Mouse (Mus musculus) gastrocnemius, postnatal 25 days (tissue): ENCODE measurements around the gene Zfp131. TPM values are rescaled to one million over a fixed set of nuclear protein-coding genes. Genes with fewer than 3 reads are reported as not detected.
"Not testable (repeated sequence)": the region's sequence is repeated elsewhere in the genome, so short reads cannot be mapped to it uniquely, and the experiment has no call there.

ENCODE experiments used
- DNase-seq: peaks from one replicate; pipeline ENCODE4 v3.0.0; 2022
- long read RNA-seq, 2 experiments: library from polyadenylated mRNA; stranded (forward); transcript quantifications; one replicate each; pipeline ENCODE4 v2.0.0; 2021
- total RNA-seq, 2 experiments: library from RNA; stranded (reverse); gene quantifications; 1 replicate in 1 of 2; 2 replicates in 1 of 2; pipeline ENCODE4 v1.2.3; 2021

Zfp131 gene
- 10 to 100 TPM; 17.4 to 18.4 TPM for total RNA-seq
- long read RNA-seq, experiment 1, partial matches to known transcripts = 1 of 4 reads
- long read RNA-seq, experiment 1, other reads (novel, unspliced or antisense) = 1 of 4 reads
- long read RNA-seq, experiment 2, partial matches to known transcripts = 1 of 5 reads
- long read RNA-seq, experiment 2, other reads (novel, unspliced or antisense) = 3 of 5 reads

DNA sequence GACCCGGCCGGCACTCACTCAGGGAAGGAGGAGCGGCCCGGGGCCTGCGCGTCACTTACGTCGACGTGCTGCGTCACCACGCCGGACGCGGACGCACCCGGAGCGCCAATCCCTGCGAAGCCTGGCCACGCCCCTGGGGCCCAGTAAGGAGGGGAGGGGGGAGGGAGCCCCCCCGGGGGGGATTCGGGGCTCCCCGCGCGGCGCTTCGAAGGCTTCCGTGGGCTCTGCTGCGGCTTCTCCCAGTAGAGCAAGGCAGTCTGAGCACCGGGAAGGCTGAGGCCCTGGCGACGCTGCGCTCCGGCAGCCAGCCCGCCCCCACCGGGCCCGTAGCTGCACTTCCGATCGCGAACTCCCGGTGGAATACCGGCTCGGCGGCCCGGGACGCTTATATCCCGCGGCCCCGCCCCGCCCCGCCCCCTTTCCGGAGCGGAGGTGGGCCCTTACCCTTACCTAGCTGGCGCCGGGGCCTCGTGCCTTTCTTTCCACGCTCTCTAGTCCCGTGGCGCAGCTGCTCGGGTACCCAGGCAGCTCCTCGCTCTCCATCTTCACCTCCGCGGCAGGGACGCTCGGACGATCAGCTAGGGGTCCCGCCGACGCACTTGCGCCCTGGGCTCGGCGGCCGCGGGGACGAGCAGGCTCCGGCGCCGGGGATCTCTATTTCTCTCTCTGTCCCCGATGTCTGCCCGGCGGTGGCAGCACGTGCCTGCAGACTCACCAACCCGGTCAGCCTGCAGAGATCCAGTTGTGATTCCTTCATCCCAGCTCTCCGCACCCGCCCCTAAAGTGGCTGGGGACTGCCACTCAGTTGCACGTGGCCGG, at the start of gene Zfp131:
Gene Zfp131 (minus strand): TSS at position 129 of the 819 bp plus-strand sequence.
- DNase-seq = peak; percentile 95

GRCm38 (mm10) chr13:119839982-119840381, 49.3 kb upstream of the Zfp131 start:
- DNase-seq = not testable (repeated sequence)

GRCm38 (mm10) chr13:119837719-119838337, 47.1 kb upstream of the Zfp131 start:
- DNase-seq = not testable (repeated sequence)

- peak; percentile 6 for DNase-seq
These were observed 45.7 kb upstream of the Zfp131 start for GRCm38 (mm10) chr13:119836324-119836811.

DNA sequence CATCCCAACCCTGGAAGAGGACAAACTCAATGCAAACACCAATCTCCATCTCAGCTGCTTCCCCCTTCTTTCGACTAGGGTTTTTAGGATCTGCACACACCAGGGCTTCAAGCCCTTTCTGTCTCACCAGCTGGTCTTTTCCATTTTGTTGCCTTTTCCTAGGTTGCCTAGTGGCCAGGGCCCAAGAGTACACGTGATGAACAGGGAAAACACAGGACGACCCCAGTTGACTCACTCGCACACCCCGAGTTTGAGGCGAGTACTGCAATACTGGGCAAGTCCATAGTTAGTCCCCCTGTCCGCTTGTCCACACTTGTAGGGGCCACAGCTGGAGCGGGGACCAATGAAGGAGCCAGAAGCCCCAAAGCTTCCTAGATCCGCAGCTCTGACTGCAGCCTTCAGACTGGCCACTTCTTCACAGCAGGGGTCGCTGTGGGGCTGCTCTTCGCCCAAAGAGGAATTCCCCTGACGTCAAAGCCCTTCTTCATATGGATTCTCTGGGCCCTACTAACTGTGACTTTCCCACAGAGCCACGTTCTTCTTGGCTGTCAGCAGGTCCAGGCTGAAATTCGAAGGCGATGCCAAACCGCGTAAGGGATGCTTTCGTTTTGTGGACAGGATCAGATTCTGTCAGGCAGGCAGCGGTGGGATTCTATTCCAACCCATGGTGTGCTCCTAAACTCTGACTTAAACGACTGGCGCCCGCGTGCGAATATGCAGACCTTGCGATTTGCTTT, 44.8 kb upstream of the Zfp131 start, which contains the start of gene D13Ertd608e:
Gene D13Ertd608e (plus strand): TSS at position 687 of the 737 bp plus-strand sequence.
- peak; percentile 7 for DNase-seq

- DNase-seq = not testable (repeated sequence)
These were observed 39.4 kb upstream of the Zfp131 start, which contains the start of gene AF067063 for GRCm38 (mm10) chr13:119830116-119830515. Gene AF067063 (minus strand): TSS chr13:119830216.

DNA sequence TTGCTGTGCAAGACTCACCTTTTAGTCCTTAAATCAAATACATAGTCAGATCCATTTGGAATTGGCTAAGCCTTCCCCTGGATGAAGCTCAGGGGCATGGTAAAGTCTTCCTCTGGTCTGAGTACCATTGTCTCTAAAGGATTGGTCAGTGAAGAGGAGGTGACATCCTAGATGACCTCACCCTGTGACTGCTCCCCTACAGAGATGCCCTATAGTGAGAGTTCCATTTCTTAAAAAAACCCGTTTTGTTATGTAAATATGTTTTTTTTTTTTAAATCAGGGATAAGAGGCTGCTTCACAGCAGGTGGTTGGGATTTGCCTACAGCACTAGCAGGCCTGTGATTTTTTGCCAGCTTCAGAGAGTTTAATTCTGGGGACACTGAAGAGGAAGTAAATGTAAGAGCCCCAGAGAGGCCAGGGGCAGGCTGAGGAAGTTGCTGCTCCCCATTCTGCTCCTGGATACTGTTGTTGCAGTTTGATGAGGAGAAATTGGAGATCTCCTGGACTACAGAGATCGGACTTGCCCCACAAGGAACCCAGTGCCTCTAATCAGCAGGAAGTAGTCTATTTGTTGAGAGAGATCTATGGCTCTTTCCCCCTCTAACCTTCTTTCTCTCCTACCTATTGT, 27.0 kb upstream of the Zfp131 start:
- DNase-seq = no peak

GRCm38 (mm10) chr13:119816798-119817197, 26.1 kb upstream of the Zfp131 start:
- DNase-seq = no peak

DNA sequence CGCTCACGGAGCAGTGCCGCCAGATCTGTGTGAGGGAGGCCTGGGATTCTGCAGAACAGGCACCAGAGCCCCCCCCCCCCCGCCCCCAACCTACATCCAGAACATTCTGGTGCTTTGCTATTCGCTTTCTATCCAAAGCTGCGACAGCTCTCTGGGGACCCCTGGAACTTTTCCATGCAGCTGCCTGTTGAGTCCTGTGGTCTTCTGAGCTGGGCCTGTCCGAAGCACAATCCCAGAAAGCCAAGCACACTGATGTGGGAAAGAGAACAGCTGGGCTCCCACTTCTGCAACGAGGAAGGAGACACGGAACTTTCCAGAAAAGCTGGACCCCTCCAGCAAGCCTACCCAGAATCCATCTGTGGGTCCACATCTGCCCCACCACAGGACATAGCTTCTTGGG, 19.3 kb upstream of the Zfp131 start:
- peak; percentile 22 for DNase-seq

GRCm38 (mm10) chr13:119808937-119809336, 18.2 kb upstream of the Zfp131 start:
- DNase-seq = no peak

DNA sequence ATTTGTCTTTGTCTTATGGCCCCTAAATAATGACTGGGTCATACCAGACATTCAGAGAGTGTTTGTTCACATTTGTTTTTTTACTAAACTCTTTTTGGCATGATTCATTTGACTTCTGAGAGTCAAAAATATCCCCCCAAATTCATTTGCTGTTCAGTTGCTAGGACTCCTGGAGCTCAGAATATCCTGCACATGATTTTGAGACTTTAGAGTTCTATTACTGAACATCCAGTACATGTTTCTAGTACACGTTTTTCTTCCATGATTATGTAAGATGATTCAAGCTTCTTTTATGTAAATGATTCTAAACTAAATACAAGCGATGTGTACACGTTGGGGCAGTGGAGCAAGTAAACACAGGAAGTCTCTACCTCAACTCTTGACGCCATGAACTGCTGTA, 7.0 kb upstream of the Zfp131 start:
- DNase-seq = no peak

- no peak for DNase-seq
These were observed 2.2 kb upstream of the Zfp131 start for GRCm38 (mm10) chr13:119792791-119793404.

- DNase-seq = no peak
These were observed 969 bp upstream of the Zfp131 start for GRCm38 (mm10) chr13:119791580-119792135.

DNA sequence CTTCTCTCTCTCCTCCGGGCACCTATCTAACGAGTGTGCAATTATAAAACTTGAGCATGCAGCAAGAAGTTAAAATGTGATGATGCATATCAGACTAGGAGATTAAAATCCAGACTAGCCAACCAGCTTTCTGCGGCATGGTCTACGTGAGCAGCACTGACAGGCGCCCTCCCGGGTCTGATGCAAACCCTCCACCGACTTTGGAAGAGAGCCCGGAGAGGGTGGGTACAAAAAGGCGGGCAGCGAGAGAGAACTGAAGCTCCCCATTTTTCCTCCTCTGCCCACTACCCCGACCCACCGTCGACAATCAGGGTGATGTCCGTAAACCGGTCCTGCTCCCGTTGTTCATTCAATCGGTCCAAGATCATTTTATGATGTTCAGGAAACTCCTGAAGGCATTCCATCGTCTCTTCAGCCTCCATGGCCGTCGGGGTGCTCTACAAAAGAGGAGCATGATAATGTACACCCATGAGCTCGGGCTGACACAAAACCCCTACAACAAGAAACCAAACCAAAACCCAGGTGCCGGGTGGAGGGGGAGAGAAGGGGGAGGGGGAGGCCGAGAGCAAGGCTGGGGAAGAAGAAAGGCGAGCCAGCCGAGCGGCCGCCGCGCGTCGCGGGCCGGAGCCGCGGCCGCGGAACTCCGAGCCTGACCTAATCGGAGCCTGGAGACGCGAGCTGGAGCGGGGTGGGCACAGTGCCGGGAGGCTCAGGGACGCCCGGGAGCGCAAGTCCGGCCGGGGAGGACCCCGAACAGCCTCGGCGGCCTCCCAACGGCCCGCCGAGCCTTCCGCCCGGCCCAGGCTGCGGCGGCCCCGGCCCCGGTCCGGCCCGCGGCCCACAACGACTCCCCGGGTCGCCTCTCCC, 605 bp downstream of the Zfp131 start:
- peak; percentile 28 for DNase-seq

DNA sequence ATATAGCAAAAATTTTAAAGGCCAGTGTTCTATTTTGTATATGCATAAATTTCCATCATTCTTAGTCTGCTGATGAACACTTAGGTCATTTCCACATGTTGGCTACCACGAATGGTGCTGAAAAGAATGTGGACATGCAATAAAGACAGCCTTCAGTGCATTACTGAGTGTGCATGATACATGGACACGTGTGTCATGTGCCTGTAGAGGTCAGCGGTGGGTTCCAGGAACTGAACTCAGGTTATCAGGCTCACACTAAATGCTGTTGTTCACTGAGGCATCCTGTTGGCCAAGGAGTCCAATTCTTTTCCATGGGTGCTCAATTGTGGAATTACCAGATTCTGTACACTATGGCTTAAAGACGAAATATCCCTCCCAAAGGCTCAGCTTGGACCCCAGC, 7.1 kb downstream of the Zfp131 start:
- no peak for DNase-seq

DNA sequence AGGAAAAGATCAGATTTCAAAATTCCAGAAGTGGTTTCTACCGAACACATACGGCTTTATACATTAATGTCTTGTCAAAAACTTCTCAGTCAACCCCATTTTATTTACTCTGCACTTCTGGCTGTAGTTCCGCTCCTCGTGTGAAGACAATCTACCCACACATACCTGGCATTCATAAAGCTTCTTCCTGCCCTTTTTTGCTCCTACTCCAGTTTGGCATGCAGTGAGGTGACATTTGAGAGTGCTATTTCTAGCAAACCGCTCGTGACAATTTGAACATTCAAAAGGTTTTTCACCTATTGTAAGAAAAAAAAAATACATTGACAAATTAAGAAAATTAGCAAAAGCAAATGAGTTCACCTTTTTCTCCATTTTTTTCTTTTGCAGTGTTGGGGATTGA, 22.1 kb downstream of the Zfp131 start:
- no peak for DNase-seq

- DNase-seq = no peak
These were observed 24.2 kb downstream of the Zfp131 start for GRCm38 (mm10) chr13:119766480-119766879.

DNA sequence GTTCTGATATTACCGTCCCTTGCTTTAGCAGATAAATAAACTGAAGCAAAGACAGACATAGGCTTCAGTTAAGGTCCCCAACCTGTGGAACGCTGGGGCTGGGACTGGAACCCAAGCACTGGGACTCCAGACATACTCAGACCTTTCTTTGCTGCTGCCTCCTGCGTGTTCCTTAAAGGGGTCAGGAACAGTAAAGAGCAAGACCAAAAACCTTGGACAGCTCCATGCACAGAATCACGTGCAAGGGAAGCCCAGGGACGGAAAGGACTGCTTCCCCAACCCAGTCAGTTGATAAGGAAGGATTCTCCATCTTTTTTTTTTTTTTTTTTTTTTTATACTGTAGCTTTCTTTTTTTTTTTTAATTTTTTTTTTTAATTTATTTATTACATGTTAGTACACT, 33.9 kb downstream of the Zfp131 start:
- no peak for DNase-seq

- peak; percentile 87 for DNase-seq
These were observed 34.8 kb downstream of the Zfp131 start, which contains the start of gene Nim1k for GRCm38 (mm10) chr13:119755681-119756471. Gene Nim1k (minus strand): TSS chr13:119755882.
